Mouse (Mus musculus): ENCODE measurements around the gene Atg9a.

DNA sequence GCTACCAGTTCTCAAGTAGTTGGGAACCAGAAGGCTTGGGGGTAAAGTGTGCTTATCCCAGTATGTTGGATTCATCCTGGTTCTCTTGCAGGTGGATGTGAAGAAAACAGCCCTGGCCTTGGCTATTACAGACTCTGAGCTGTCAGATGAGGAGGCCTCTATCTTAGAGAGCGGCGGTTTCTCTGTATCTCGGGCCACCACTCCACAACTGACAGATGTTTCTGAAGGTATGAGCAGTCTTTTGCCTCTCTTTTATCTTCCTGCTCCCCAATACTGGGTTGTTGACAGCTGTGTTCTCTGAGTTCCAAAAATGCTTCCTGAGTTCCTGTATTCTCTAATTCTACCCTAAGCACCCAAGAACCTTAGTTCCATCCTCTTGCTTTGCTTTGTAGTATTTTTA is 46.4 kb downstream of the Atg9a start:
- no peak for TF ChIP-seq CTCF (IDR thresholded peaks at IDR 0.05; ENCODE audit: low read depth, low read length)
- no peak for TF ChIP-seq TAL1 (conservative IDR thresholded peaks at IDR 0.05; ENCODE audit: low read depth, low read length)
- TF ChIP-seq GATA1 (IDR thresholded peaks at IDR 0.05; ENCODE audit: borderline replicate concordance, low read length): no peak
- TF ChIP-seq POLR2AphosphoS5 (IDR thresholded peaks at IDR 0.05; ENCODE audit: insufficient replicate concordance, low read depth, low read length): no peak
- TF ChIP-seq GATA2 (IDR thresholded peaks at IDR 0.05; ENCODE audit: borderline replicate concordance, low read depth, low read length): no peak
